Mouse (Mus musculus): ENCODE data around the gene Arid2. TPM values are rescaled to one million over a fixed set of nuclear protein-coding genes. Genes with fewer than 3 reads are reported as not detected.

The Arid2 gene
- total and polyA plus RNA-seq, 3 experiments = 11.9 to 14.1 (median 13.3) TPM

- Histone ChIP-seq H3K9ac (ENCODE audit: insufficient read depth, low read depth) (no peak overlapping the region), H3K4me1 (ENCODE audit: control insufficient read depth in 1 of 2, insufficient read depth in 2 of 2) (no peaks in the 10 kb centered on the region), H3K9me3 (replicated peaks; ENCODE audit: low read length) (no peaks in the 10 kb centered on the region), H3K36me3 (replicated peaks in 1 of 2; ENCODE audit: control insufficient read depth in 1 of 2, insufficient read depth in 1 of 2, low read length in 1 of 2) (peaks cover 33 to 66% of the 10 kb centered on the region in 2 experiments), H3K27ac (ENCODE audit: insufficient read depth, low read depth) (no peak overlapping the region), H3K27me3 (replicated peaks) (no peaks in the 10 kb centered on the region), H3K79me2 (replicated peaks; ENCODE audit: control insufficient read depth, extremely low read depth, insufficient read depth, poor library complexity, severe bottlenecking) (peaks cover 51% of the 10 kb centered on the region), H3K4me2 (ENCODE audit: insufficient read depth, low read depth, poor library complexity, severe bottlenecking) (no peak overlapping the region), H3K4me3 (replicated peaks in 1 of 3; ENCODE audit: low read depth in 2 of 3, low read length in 2 of 3, poor library complexity in 1 of 3) (no peak overlapping the region)
- dilution Hi-C loops (cut with MboI; ENCODE audit: extremely low pct_ligation_motif_present, extremely low pct_unique_long_range_greater_than_20kb, low sequenced_read_pairs) (no loop called here), in situ Hi-C loops (cut with MboI; ENCODE audit: low pct_ligation_motif_present, low pct_unique_long_range_greater_than_20kb, low sequenced_read_pairs) (no loop called here)
- no peak for TF ChIP-seq CHD1 (IDR thresholded peaks at IDR 0.05; ENCODE audit: low read depth, low read length)
- no peak for TF ChIP-seq POLR2A (IDR thresholded peaks at IDR 0.05; ENCODE audit: low read depth, low read length)
- TF ChIP-seq MYC (IDR thresholded peaks at IDR 0.05; ENCODE audit: low read depth, low read length) = no peak
- no peak for TF ChIP-seq TBP (conservative IDR thresholded peaks at IDR 0.05; ENCODE audit: low read depth, low read length)
- no peak for TF ChIP-seq ZC3H11A (IDR thresholded peaks at IDR 0.05; ENCODE audit: low read depth, low read length)
- TF ChIP-seq KAT2A (IDR thresholded peaks at IDR 0.05; ENCODE audit: insufficient replicate concordance, low read length) = no peak
- TF ChIP-seq ZKSCAN1 (IDR thresholded peaks at IDR 0.05; ENCODE audit: borderline replicate concordance, low read depth, low read length) = no peak
- no peak for TF ChIP-seq CTCF (conservative IDR thresholded peaks at IDR 0.05 in 1 of 2, IDR thresholded peaks at IDR 0.05 in 1 of 2; ENCODE audit: low read depth in 2 of 2, low read length in 2 of 2)
- no peak for TF ChIP-seq GABPA (IDR thresholded peaks at IDR 0.05; ENCODE audit: insufficient replicate concordance, low read depth, low read length)
- TF ChIP-seq HCFC1 (IDR thresholded peaks at IDR 0.05; ENCODE audit: low read depth, low read length) = no peak
- TF ChIP-seq POLR2AphosphoS2 (IDR thresholded peaks at IDR 0.05; ENCODE audit: low read depth, low read length) = no peak
- TF ChIP-seq RCOR1 (conservative IDR thresholded peaks at IDR 0.05; ENCODE audit: low read depth, low read length) = no peak
- TF ChIP-seq ELF1 (IDR thresholded peaks at IDR 0.05; ENCODE audit: low read depth, low read length) = no peak
- no peak for TF ChIP-seq SIN3A (IDR thresholded peaks at IDR 0.05; ENCODE audit: low read length)
- no peak for TF ChIP-seq EP300 (IDR thresholded peaks at IDR 0.05; ENCODE audit: low read length)
- DNase-seq (ENCODE audit: extremely low read depth) = no peak
Measured at GRCm38 (mm10) chr15:96446785-96447184, 159.5 kb downstream of the Arid2 start.

GRCm38 (mm10) chr15:96448656-96449299 is 161.5 kb downstream of the Arid2 start:
- Histone ChIP-seq H3K27ac (ENCODE audit: insufficient read depth, low read depth) (no peak overlapping the region), H3K9me3 (replicated peaks; ENCODE audit: low read length) (no peaks in the 10 kb centered on the region), H3K4me2 (ENCODE audit: insufficient read depth, low read depth, poor library complexity, severe bottlenecking) (no peak overlapping the region), H3K79me2 (replicated peaks; ENCODE audit: control insufficient read depth, extremely low read depth, insufficient read depth, poor library complexity, severe bottlenecking) (peaks cover 60% of the 10 kb centered on the region), H3K4me3 (replicated peaks in 1 of 3; ENCODE audit: low read depth in 2 of 3, low read length in 2 of 3, poor library complexity in 1 of 3) (no peak overlapping the region), H3K27me3 (replicated peaks) (no peaks in the 10 kb centered on the region), H3K9ac (ENCODE audit: insufficient read depth, low read depth) (no peak overlapping the region), H3K4me1 (ENCODE audit: control insufficient read depth in 1 of 2, insufficient read depth in 2 of 2) (no peaks in the 10 kb centered on the region), H3K36me3 (replicated peaks in 1 of 2; ENCODE audit: control insufficient read depth in 1 of 2, insufficient read depth in 1 of 2, low read length in 1 of 2) (peaks cover 31 to 58% of the 10 kb centered on the region in 2 experiments)
- in situ Hi-C loops (cut with MboI; ENCODE audit: low pct_ligation_motif_present, low pct_unique_long_range_greater_than_20kb, low sequenced_read_pairs) = no loop called here
- no peak for DNase-seq (ENCODE audit: extremely low read depth)
- dilution Hi-C loops (cut with MboI; ENCODE audit: extremely low pct_ligation_motif_present, extremely low pct_unique_long_range_greater_than_20kb, low sequenced_read_pairs) = no loop called here
- no peak for TF ChIP-seq IRF4 (IDR thresholded peaks at IDR 0.05; ENCODE audit: low read depth, low read length)
- no peak for TF ChIP-seq MYC (IDR thresholded peaks at IDR 0.05; ENCODE audit: low read depth, low read length)
- TF ChIP-seq SMC3 (IDR thresholded peaks at IDR 0.05; ENCODE audit: low read depth, low read length) = no peak
- no peak for TF ChIP-seq ZMIZ1 (IDR thresholded peaks at IDR 0.05; ENCODE audit: low read depth, low read length)
- TF ChIP-seq RAD21 (IDR thresholded peaks at IDR 0.05; ENCODE audit: low read depth, low read length) = no peak
- no peak for TF ChIP-seq MEF2A (IDR thresholded peaks at IDR 0.05; ENCODE audit: borderline replicate concordance, low read depth, low read length)
- no peak for TF ChIP-seq HCFC1 (IDR thresholded peaks at IDR 0.05; ENCODE audit: low read depth, low read length)
- TF ChIP-seq EP300 (IDR thresholded peaks at IDR 0.05; ENCODE audit: low read length) = no peak
- no peak for TF ChIP-seq SIN3A (IDR thresholded peaks at IDR 0.05; ENCODE audit: low read length)
- no peak for TF ChIP-seq ZNF384 (IDR thresholded peaks at IDR 0.05; ENCODE audit: low read depth, low read length)
- TF ChIP-seq RCOR1 (conservative IDR thresholded peaks at IDR 0.05; ENCODE audit: low read depth, low read length) = no peak
- TF ChIP-seq E2F4 (IDR thresholded peaks at IDR 0.05; ENCODE audit: insufficient replicate concordance, low read depth, low read length) = no peak
- no peak for TF ChIP-seq USF1 (IDR thresholded peaks at IDR 0.05; ENCODE audit: low read depth, low read length)
- TF ChIP-seq PAX5 (IDR thresholded peaks at IDR 0.05; ENCODE audit: low read length) = no peak
- TF ChIP-seq MAZ (IDR thresholded peaks at IDR 0.05; ENCODE audit: low read depth, low read length) = no peak
- TF ChIP-seq ZC3H11A (IDR thresholded peaks at IDR 0.05; ENCODE audit: low read depth, low read length) = no peak
- TF ChIP-seq KAT2A (IDR thresholded peaks at IDR 0.05; ENCODE audit: insufficient replicate concordance, low read length) = no peak
